Mouse (Mus musculus) spleen, adult 2 months (tissue): ENCODE results near the gene Abcc6.

Source experiments
- CTCF ChIP-seq: fragments of 200-500 bp; IDR thresholded peaks from 2 replicates; pipeline ENCODE4 v1.5.1; 2011; ENCODE audit warnings: mild to moderate bottlenecking, inconsistent platforms; ENCODE audit not compliant: insufficient read depth, insufficient read length, insufficient replicate concordance; ENCODE audit errors: extremely low read depth
- POLR2A ChIP-seq: fragments of 200-500 bp; IDR thresholded peaks from 2 replicates; pipeline ENCODE4 v1.6.1; 2011; ENCODE audit warnings: low read depth, low read length, inconsistent platforms

DNA sequence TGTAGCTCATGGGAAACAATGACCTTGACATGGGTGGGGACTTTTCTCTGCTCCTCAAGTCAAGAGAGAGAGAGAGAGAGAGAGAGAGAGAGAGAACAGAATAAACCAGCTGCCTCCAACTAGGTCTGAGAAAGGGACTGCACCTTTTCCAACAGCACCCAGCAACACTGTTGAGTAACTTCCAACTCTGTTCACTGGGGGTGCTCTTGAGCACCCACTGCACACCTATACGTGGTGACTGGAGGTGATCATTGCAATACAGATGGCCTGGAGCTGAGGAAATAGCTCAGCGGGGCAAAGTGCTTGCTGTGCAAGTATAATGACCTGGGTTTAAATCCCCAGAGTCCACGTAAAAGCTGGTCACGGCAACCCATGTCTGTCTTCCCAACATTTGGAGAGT, 27.4 kb downstream of the Abcc6 start:
- TF ChIP-seq CTCF (no peak), POLR2A (no peak)
